Mouse (Mus musculus) lung, postnatal 0 days (tissue): ENCODE results near the gene Arhgap15. TPM values are rescaled to one million over a fixed set of nuclear protein-coding genes. Genes with fewer than 3 reads are reported as not detected.

Source experiments
- ATAC-seq: fragments of 200-750 bp; cut with Nextera tagmentation; 2 replicates; pipeline ENCODE4 v1.8.0; 2017; ENCODE audit warnings: moderate library complexity
- DNase-seq: peaks from one replicate; pipeline ENCODE4 v3.0.0-alpha.2; 2016; ENCODE audit warnings: low spot score
- H3K27ac ChIP-seq: fragments of 300-500 bp; sonication (generic); 2 replicates; pipeline ENCODE4 v1.5.1; 2014; ENCODE audit warnings: antibody characterized with exemption, mild to moderate bottlenecking, low read length, mixed read lengths
- H3K27me3 ChIP-seq: fragments of 300-500 bp; sonication (generic); replicated peaks from 2 replicates; pipeline ENCODE4 v1.6.1; 2014; ENCODE audit warnings: low read length, mixed read lengths; ENCODE audit not compliant: insufficient read depth
- H3K36me3 ChIP-seq: fragments of 300-500 bp; sonication (generic); 2 replicates; pipeline ENCODE4 v1.6.1; 2014; ENCODE audit warnings: low read length, mixed read lengths; ENCODE audit not compliant: insufficient read depth
- H3K4me1 ChIP-seq: fragments of 300-500 bp; sonication (generic); 2 replicates; pipeline ENCODE4 v1.6.1; 2014; ENCODE audit warnings: antibody characterized with exemption, low read depth, low read length, mixed read lengths; ENCODE audit not compliant: insufficient read depth
- H3K4me2 ChIP-seq: fragments of 300-500 bp; sonication (generic); replicated peaks from 2 replicates; pipeline ENCODE4 v1.6.1; 2014; ENCODE audit warnings: low read depth, mild to moderate bottlenecking, low read length, moderate library complexity, mixed read lengths
- H3K4me3 ChIP-seq: fragments of 300-500 bp; sonication (generic); 2 replicates; pipeline ENCODE4 v1.5.1; 2014; ENCODE audit warnings: low read depth, low read length
- H3K9ac ChIP-seq: fragments of 300-500 bp; sonication (generic); replicated peaks from 2 replicates; pipeline ENCODE4 v1.6.1; 2014; ENCODE audit warnings: low read depth, mild to moderate bottlenecking
- H3K9me3 ChIP-seq: fragments of 300-500 bp; sonication (generic); 2 replicates; pipeline ENCODE4 v1.6.1; 2016; ENCODE audit warnings: low read length, mixed read lengths
- CTCF ChIP-seq: IDR thresholded peaks from 2 replicates; pipeline ENCODE4 v1.5.1; 2016; ENCODE audit warnings: antibody characterized with exemption, mild to moderate bottlenecking
- EP300 ChIP-seq: IDR thresholded peaks from 2 replicates; pipeline ENCODE4 v1.6.1; 2016; ENCODE audit warnings: antibody characterized with exemption, mild to moderate bottlenecking, control low read depth
- WGBS: fragments of 180-500 bp; shearing (Covaris S2); extraction: QIAGEN DNeasy Blood & Tissue Kit; methylation state at CpG from one replicate; pipeline ENCODE4 v1.1.7; 2014; 5-methylcytosine and 5-hydroxymethylcytosine counted together
- polyA plus RNA-seq: library from polyadenylated mRNA; unstranded; fragments of >200 nt; fragmentation: Nextera tagmentation; extraction: Ambion mirVana; gene quantifications from 2 replicates; pipeline ENCODE4 v1.2.1, GENCODE M21; 2015

Arhgap15 gene
- polyA plus RNA-seq, 1 experiment from 2014 or later, result 1.5 TPM

DNA sequence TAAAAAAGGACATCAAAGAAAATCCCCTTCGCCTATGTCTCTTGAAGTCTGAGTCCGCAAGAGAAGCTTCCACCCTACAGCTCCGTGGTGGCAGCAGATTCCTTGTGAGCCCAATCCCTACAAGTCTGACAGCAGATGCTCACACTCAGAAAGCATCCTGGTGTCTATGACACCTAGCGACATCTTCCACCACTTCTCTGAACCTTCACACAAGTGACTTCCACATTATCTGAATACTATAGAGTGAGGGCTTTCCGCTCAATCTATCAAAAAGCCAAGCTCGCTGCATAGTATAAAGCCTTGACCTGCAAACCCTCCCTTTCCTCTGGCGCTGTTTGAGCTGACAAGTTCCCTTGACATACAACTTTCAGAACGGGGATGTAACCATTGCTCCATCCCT is 645.2 kb downstream of the Arhgap15 start:
- no peaks in the 10 kb centered on the region for H3K27me3 ChIP-seq
- ATAC-seq, result no peak
- TF ChIP-seq CTCF (no peak), EP300 (no peak)
- no peak overlapping the region for H3K9ac ChIP-seq
- no peak for DNase-seq
- no peak overlapping the region for H3K27ac ChIP-seq
- no peaks in the 10 kb centered on the region for H3K36me3 ChIP-seq
- no peaks in the 10 kb centered on the region for H3K9me3 ChIP-seq
- no peak overlapping the region for H3K4me3 ChIP-seq
- no peaks in the 10 kb centered on the region for H3K4me1 ChIP-seq
- no peak overlapping the region for H3K4me2 ChIP-seq
- 62% methylated on average over 8 of the region's 8 CpGs for WGBS

DNA sequence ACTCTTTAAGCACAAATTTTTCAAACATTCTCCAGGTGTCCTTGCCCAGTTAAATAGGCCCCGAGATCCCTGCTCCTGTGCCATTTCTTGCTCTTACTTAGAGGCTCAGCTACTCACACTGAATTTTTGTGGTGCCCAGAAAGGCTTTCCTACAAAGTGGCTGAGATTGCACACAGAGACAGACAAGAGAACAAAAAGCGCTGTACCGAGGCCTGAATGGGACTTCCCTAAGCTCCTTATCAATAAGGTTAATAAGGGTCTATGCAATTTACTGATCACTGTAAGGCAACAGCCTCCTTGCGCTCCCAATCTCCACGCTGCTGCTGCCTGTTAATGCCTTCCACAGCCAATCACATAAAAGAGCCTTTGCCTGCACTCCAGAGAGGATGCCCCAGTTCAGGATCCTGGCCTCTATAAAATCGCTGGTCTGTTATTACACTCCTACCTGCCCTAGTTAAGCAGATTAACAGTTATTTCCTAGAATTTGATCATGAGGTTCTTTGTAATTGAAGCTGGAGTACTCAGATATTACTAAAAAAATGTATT is 646.4 kb downstream of the Arhgap15 start:
- DNase-seq (no peak), ATAC-seq (no peak)
- no peak overlapping the region for H3K4me3 ChIP-seq
- H3K4me1 ChIP-seq, result no peaks in the 10 kb centered on the region
- no peak overlapping the region for H3K27ac ChIP-seq
- H3K9me3 ChIP-seq, result no peaks in the 10 kb centered on the region
- H3K9ac ChIP-seq, result no peak overlapping the region
- no peak overlapping the region for H3K4me2 ChIP-seq
- H3K36me3 ChIP-seq, result no peaks in the 10 kb centered on the region
- 72% methylated on average over 6 of the region's 6 CpGs for WGBS
- no peak for TF ChIP-seq CTCF
- no peak for TF ChIP-seq EP300
- H3K27me3 ChIP-seq, result no peaks in the 10 kb centered on the region

DNA sequence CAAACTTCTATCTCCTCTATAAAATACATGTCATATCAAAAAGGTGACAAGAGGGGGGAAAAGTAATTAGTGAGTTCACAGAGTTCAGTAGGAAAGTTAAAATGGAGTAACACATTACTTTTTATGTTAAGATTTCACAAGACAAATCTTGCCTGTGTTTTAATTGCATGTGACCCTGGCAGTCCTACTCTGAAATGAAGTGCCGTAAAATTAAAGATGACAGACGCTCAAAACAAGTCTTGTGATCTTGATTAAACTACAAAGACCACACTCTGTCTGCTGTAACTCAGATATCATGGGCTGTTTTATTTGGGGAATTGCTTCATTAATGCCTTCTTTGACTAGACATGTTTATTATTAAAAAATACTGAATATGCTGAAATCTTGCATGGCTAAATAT is 647.0 kb downstream of the Arhgap15 start:
- Histone ChIP-seq H3K27me3 (no peaks in the 10 kb centered on the region), H3K9ac (no peak overlapping the region), H3K4me2 (no peak overlapping the region), H3K4me1 (no peaks in the 10 kb centered on the region), H3K27ac (no peak overlapping the region), H3K9me3 (no peaks in the 10 kb centered on the region), H3K36me3 (no peaks in the 10 kb centered on the region), H3K4me3 (no peak overlapping the region)
- ATAC-seq (peak; percentile 28; the same call in 1 of the 2 replicates), DNase-seq (peak; percentile 52)
- 60% methylated on average over 2 of the region's 2 CpGs for WGBS
- TF ChIP-seq CTCF (no peak), EP300 (peak; percentile 56)

DNA sequence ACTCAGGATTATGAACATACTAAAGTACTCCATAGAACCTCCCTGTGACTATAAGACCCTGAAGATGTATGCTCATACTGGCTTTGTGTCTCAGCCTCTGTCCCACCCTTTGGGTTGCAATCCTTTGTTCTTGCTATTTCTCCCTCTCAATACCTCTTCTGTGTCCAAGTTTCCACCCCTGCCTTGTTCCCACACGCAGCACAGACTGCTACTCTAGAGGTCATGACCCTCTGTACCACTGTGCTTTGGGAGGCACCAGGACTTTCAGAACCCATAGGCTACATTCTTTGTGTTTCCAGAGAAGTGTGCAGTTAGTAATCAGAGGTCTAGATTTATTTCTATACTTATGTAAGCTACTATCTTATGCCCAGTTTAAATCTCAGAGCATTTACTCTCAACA is 648.6 kb downstream of the Arhgap15 start:
- Histone ChIP-seq H3K9ac (no peak overlapping the region), H3K9me3 (no peaks in the 10 kb centered on the region), H3K4me2 (no peak overlapping the region), H3K4me1 (no peaks in the 10 kb centered on the region), H3K27me3 (no peaks in the 10 kb centered on the region), H3K36me3 (no peaks in the 10 kb centered on the region), H3K27ac (no peak overlapping the region), H3K4me3 (no peak overlapping the region)
- no peak for TF ChIP-seq CTCF
- TF ChIP-seq EP300, result no peak
- DNase-seq, result no peak
- WGBS, result 19% methylated on average over 1 of the region's 1 CpGs
- no peak for ATAC-seq

DNA sequence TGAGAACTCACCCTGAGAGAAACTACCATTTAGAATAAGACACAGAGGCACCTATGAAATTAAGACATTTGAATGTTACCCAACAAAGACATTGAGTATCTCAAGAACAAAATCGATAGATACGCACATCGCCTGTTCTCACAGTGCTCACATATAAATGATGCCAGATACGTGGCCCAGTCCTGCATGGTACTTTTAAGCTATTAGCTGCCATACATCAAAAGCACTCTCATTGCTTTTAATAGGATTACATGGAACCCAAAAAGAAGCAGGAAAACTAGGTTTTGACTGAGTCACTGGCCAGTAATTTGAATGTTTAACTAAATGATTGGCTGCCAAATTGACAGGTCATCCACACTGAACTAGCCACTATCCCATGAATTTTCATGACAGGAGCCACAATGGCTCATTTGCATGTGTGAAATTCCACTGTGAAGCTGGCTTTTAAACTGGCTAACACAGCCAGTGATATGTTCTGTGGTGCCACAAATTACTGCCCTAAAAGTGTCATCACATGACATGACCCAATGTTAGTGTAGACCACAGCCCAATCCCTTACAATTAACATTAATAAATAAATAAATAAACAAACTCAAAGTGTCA is 649.2 kb downstream of the Arhgap15 start:
- 91% methylated on average over 4 of the region's 4 CpGs for WGBS
- no peaks in the 10 kb centered on the region for H3K36me3 ChIP-seq
- no peak overlapping the region for H3K27ac ChIP-seq
- no peak overlapping the region for H3K9ac ChIP-seq
- no peaks in the 10 kb centered on the region for H3K27me3 ChIP-seq
- no peaks in the 10 kb centered on the region for H3K9me3 ChIP-seq
- ATAC-seq, result no peak
- no peak overlapping the region for H3K4me2 ChIP-seq
- no peaks in the 10 kb centered on the region for H3K4me1 ChIP-seq
- TF ChIP-seq EP300 (no peak), CTCF (no peak)
- DNase-seq, result no peak
- H3K4me3 ChIP-seq, result no peak overlapping the region

DNA sequence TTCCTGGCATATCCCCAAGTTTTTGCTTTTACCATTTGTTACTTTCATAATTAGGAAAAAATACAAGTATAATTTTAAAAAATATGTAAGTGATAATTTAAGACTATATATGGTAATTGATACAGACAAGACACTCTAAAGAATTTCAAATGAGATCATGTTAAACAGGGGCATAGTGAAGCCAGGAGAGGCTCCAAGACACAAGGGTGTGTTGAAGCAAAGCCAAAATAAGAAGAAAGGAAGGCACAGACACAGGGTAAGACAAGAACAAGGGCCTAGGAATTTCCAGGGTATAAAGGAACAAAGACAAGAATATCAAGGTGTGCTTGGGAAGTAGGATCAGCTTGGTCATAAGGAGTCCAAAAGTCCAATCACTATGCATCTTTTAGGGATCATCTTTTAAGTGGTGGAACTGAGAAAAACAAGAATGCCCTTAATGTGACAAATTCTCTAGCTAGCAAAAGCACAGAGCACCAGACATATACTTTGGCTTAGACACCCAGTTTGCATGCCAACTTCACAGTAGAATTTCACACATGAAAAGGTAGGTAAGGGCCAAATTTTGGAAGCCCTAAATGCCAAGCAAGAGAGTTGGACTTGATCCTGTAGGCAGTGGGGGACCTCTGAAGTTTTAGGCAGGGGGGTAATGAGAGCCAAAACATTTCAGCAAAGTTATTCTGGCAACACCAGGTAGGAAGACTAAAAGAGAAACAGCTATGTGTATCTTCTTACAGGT is 650.7 kb downstream of the Arhgap15 start:
- no peak for ATAC-seq

More for the DNA sequence above, 650.7 kb downstream of the Arhgap15 start:
- H3K4me3 ChIP-seq, result no peak overlapping the region
- no peak for DNase-seq
- TF ChIP-seq EP300, result no peak
- TF ChIP-seq CTCF, result no peak
- H3K27ac ChIP-seq, result no peak overlapping the region
- H3K36me3 ChIP-seq, result no peaks in the 10 kb centered on the region
- no peaks in the 10 kb centered on the region for H3K9me3 ChIP-seq
- no peaks in the 10 kb centered on the region for H3K4me1 ChIP-seq
- H3K27me3 ChIP-seq, result no peaks in the 10 kb centered on the region
- no peak overlapping the region for H3K4me2 ChIP-seq
- no peak overlapping the region for H3K9ac ChIP-seq
